Mouse (Mus musculus) liver, embryonic 13.5 days (tissue): Measurements from ENCODE around the gene Foxp3. TPM values are rescaled to one million over a fixed set of nuclear protein-coding genes. Genes with fewer than 3 reads are reported as not detected.

Experiments used
- ATAC-seq: fragments of 200-750 bp; cut with Nextera tagmentation; 2 replicates; pipeline ENCODE4 v1.8.0; 2017; ENCODE audit warnings: low read depth, mild to moderate bottlenecking, moderate number of reproducible peaks, moderate library complexity
- DNase-seq: peaks from one replicate; pipeline ENCODE4 v3.0.0; 2022
- H3K27ac ChIP-seq: fragments of 300-500 bp; sonication (generic); 2 replicates; pipeline ENCODE4 v1.5.1; 2015; ENCODE audit warnings: moderate library complexity, mild to moderate bottlenecking, inconsistent platforms
- H3K27me3 ChIP-seq: fragments of 300-500 bp; sonication (generic); 2 replicates; pipeline ENCODE4 v1.6.1; 2015; ENCODE audit warnings: mild to moderate bottlenecking, inconsistent platforms
- H3K36me3 ChIP-seq: fragments of 300-500 bp; sonication (generic); 2 replicates; pipeline ENCODE4 v1.6.1; 2015; ENCODE audit warnings: mild to moderate bottlenecking, inconsistent platforms
- H3K4me1 ChIP-seq: fragments of 300-500 bp; sonication (generic); replicated peaks from 2 replicates; pipeline ENCODE4 v1.6.1; 2015; ENCODE audit warnings: inconsistent platforms
- H3K4me2 ChIP-seq: fragments of 300-500 bp; sonication (generic); 2 replicates; pipeline ENCODE4 v1.6.1; 2015; ENCODE audit warnings: inconsistent platforms, mild to moderate bottlenecking, moderate library complexity
- H3K4me3 ChIP-seq: fragments of 300-500 bp; sonication (generic); replicated peaks from 2 replicates; pipeline ENCODE4 v1.5.1; 2015; ENCODE audit warnings: mild to moderate bottlenecking, inconsistent platforms
- H3K9ac ChIP-seq: fragments of 300-500 bp; sonication (generic); 2 replicates; pipeline ENCODE4 v1.6.1; 2015; ENCODE audit warnings: mild to moderate bottlenecking, inconsistent platforms
- H3K9me3 ChIP-seq: fragments of 300-500 bp; sonication (generic); replicated peaks from 2 replicates; pipeline ENCODE4 v1.6.1; 2016; ENCODE audit warnings: inconsistent platforms
- WGBS: fragments of 180-500 bp; shearing (Covaris S2); methylation state at CpG from one replicate; pipeline ENCODE4 v1.1.7; 2015; ENCODE audit not compliant: insufficient replicate concordance; 5-methylcytosine and 5-hydroxymethylcytosine counted together
- polyA plus RNA-seq: library from polyadenylated mRNA; unstranded; fragments of >200 nt; fragmentation: Nextera tagmentation; extraction: Ambion mirVana; gene quantifications from 2 replicates; pipeline ENCODE4 v1.2.1, GENCODE M21; 2015

Foxp3 gene
- polyA plus RNA-seq, 1 experiment from 2014 or later: 0.05 TPM

DNA sequence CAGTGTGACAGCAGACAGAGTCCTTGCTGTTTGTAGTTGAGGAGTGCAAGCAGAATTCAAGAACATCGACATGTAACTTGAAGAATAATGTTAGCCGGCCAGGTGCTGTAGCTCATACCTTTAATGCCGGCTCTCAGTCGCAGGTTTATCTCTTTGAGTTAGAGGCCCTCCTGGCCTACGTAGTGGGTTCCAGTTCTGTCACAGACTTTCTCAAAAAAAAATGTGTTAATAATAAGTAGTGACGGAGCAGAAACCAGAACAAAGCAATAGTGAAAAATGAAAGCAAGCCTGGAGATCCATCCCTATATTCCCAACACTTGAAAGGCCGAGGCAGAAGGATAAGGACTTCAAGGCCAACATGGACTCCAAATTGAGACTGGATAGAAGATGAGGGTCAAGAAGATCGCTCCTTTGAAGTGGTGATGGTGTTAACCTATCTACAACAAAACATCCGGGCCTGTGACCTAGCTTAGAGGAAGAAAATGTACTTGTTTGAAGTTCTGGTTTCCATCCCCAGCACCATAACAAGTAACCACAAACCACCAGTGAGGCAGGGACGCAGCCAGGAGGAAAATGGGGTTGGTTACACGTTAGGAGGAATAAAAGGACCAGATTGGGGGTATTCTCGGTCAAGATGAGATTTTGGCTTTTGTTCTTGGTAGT lies 44.6 kb downstream of the Foxp3 start:
- Histone ChIP-seq H3K4me2 (no peak overlapping the region), H3K4me1 (no peaks in the 10 kb centered on the region), H3K36me3 (no peaks in the 10 kb centered on the region), H3K27ac (no peak overlapping the region), H3K4me3 (no peak overlapping the region), H3K27me3 (no peaks in the 10 kb centered on the region), H3K9ac (no peak overlapping the region), H3K9me3 (no peaks in the 10 kb centered on the region)
- no peak for DNase-seq
- WGBS: 54% methylated on average over 12 of the region's 12 CpGs
- ATAC-seq: no peak

GRCm38 (mm10) chrX:7632560-7632959 lies 59.1 kb downstream of the Foxp3 start:
- no peak for DNase-seq
- H3K36me3 ChIP-seq: no peaks in the 10 kb centered on the region
- H3K4me1 ChIP-seq: no peaks in the 10 kb centered on the region
- H3K9me3 ChIP-seq: no peaks in the 10 kb centered on the region
- no peaks in the 10 kb centered on the region for H3K27me3 ChIP-seq
- H3K4me2 ChIP-seq: no peak overlapping the region
- no peak overlapping the region for H3K4me3 ChIP-seq
- H3K9ac ChIP-seq: no peak overlapping the region
- no peak overlapping the region for H3K27ac ChIP-seq
- 67% methylated on average over 6 of the region's 6 CpGs for whole genome bisulfite sequencing
- no peak for ATAC-seq

DNA sequence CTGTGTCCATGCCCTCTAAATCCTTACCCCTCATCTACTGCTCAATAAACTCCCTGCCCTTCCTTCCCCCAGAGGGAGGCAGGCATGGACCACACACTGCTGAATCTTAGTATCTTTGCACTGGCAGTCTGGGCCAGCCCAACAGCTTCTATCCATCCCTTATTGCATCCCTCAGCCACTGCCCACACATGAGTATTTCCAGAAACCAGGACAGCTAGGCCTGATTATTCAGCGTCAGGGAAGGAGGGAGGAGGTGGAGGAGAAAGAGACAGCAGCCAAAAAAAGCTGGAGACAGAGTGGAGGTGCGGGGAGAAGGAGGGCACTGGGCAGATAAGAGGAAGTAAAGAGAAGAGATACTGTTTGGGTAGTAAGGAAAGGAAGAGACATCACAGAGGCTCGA lies 61.7 kb downstream of the Foxp3 start:
- no peak overlapping the region for H3K4me2 ChIP-seq
- H3K4me1 ChIP-seq: peaks cover 12% of the 10 kb centered on the region
- H3K36me3 ChIP-seq: no peaks in the 10 kb centered on the region
- DNase-seq: no peak
- H3K4me3 ChIP-seq: no peak overlapping the region
- no peak overlapping the region for H3K9ac ChIP-seq
- 26% methylated on average over 3 of the region's 3 CpGs for WGBS
- ATAC-seq: no peak
- no peak overlapping the region for H3K27ac ChIP-seq
- H3K9me3 ChIP-seq: no peaks in the 10 kb centered on the region
- H3K27me3 ChIP-seq: peaks cover 13% of the 10 kb centered on the region

- Histone ChIP-seq H3K27ac (no peak within 1 kb of the TSS), H3K9ac (peak within 1 kb of the TSS; percentile 37; the same call in 1 of the 2 replicates), H3K9me3 (no peaks in the 10 kb centered on the region), H3K4me1 (peaks cover 19% of the 10 kb centered on the region), H3K4me3 (peak within 1 kb of the TSS; percentile 37), H3K36me3 (no peaks in the 10 kb centered on the region), H3K4me2 (peak within 1 kb of the TSS; percentile 60), H3K27me3 (peaks cover 20% of the 10 kb centered on the region)
- 19% methylated on average over 41 of the region's 42 CpGs for WGBS
- ATAC-seq (peak; percentile 89), DNase-seq (peak; percentile 80)
These were observed 65.1 kb downstream of the Foxp3 start, which contains the start of gene Syp for GRCm38 (mm10) chrX:7638401-7639091. TSS of gene Syp (plus strand) at chrX:7638471.

DNA sequence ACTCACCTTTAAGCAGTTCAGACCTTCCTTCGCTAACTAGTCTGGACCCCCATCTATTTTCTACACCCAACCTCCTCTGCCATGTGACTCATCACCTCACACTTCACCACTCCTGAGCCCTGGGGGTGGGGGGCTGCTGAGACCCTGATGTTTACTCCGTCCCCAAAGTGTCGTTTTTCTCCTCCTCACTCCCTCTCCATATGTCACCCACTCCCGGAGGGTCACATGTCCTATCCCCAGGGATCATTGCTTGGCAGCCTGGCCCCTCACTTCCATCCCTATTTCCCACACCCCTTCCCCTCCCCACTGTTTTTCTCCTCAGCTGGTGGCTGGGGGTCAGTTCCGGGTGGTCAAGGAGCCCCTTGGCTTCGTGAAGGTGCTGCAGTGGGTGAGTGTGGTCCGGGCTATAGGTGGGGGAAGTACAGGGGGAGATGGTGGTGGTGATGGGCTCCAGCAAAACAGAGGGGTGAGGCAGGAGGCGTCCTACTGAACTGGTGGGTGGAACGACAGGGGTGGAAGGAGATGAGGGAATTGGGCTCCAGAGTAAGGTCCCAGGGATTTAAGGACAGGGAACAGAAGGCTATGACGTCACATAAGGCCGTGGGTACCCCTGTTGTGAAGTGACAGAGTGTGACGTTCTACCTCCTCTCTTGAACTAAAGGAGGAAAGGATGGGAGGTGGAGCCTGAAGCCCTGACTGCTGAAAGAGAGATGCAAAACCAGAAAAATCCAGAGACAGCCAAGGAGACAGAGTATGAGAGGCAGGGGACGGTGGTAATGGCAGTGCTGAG lies 66.3 kb downstream of the Foxp3 start:
- Histone ChIP-seq H3K4me2 (no peak overlapping the region), H3K9me3 (no peaks in the 10 kb centered on the region)

DNA sequence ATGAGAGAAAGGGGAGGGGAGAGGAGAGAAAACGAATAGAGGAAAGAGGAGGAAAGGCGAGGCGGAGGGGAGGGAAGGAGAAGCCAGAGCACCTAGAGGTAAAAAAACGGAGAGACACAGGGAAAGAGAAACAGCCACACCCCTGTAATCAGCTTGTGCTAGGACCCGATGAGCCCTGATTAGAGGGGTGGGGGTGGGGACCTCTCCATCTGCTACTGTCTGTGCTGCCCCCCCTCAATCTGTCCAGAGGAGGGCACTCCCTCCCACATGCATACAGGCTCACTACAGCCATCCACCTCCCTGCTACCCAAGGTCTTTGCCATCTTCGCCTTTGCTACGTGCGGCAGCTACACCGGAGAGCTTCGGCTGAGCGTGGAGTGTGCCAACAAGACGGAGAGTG lies 67.3 kb downstream of the Foxp3 start:
- Histone ChIP-seq H3K9me3 (no peaks in the 10 kb centered on the region), H3K4me2 (peak overlapping the region; percentile 23; the same call in 1 of the 2 replicates), H3K4me3 (no peak overlapping the region), H3K27me3 (peaks cover 20% of the 10 kb centered on the region), H3K27ac (no peak overlapping the region), H3K4me1 (peaks cover 19% of the 10 kb centered on the region), H3K9ac (no peak overlapping the region), H3K36me3 (no peaks in the 10 kb centered on the region)
- WGBS: 34% methylated on average over 12 of the region's 12 CpGs
- ATAC-seq (peak; percentile 57), DNase-seq (no peak)

More for the DNA sequence above, 66.3 kb downstream of the Foxp3 start:
- DNase-seq (no peak), ATAC-seq (no peak)
- H3K4me1 ChIP-seq: peaks cover 19% of the 10 kb centered on the region
- H3K4me3 ChIP-seq: no peak overlapping the region
- no peaks in the 10 kb centered on the region for H3K36me3 ChIP-seq
- H3K27me3 ChIP-seq: peaks cover 20% of the 10 kb centered on the region
- no peak overlapping the region for H3K9ac ChIP-seq
- no peak overlapping the region for H3K27ac ChIP-seq
- 13% methylated on average over 13 of the region's 13 CpGs for WGBS

Other genes starting within 250 kb of the Foxp3 start
- 0.03 and 0.10 TPM in 2 replicates for gene Usp27x, start 197.8 kb upstream of the Foxp3 start, polyA plus RNA-seq
- gene Ppp1r3f, start 639 bp downstream of the Foxp3 start, polyA plus RNA-seq: 0.17 and 0.37 TPM in 2 replicates
- 22.3 and 23.4 TPM in 2 replicates for gene Ccdc22, start 31.9 kb downstream of the Foxp3 start, polyA plus RNA-seq
- 0.10 TPM in 1 of 2 replicates, not detected in the other for gene Cacna1f, start 33.4 kb downstream of the Foxp3 start, polyA plus RNA-seq
- 0.34 and 0.55 TPM in 2 replicates for gene Syp, start 64.8 kb downstream of the Foxp3 start, polyA plus RNA-seq
- 0.86 and 0.95 TPM in 2 replicates for gene Prickle3, start 83.6 kb downstream of the Foxp3 start, polyA plus RNA-seq
- 28.2 and 32.5 TPM in 2 replicates for gene Plp2, start 97.7 kb downstream of the Foxp3 start, polyA plus RNA-seq
- gene Magix, start 107.6 kb downstream of the Foxp3 start, polyA plus RNA-seq: not detected in 2 replicates
- 15.0 and 17.7 TPM in 2 replicates for gene Gpkow, start 123.5 kb downstream of the Foxp3 start, polyA plus RNA-seq
- gene Wdr45, start 140.7 kb downstream of the Foxp3 start, polyA plus RNA-seq: 13.3 and 15.2 TPM in 2 replicates
- 0.25 TPM in 1 of 2 replicates, not detected in the other for gene Gm45208, start 148.6 kb downstream of the Foxp3 start, polyA plus RNA-seq
- 8.3 and 9.1 TPM in 2 replicates for gene Praf2, start 154.8 kb downstream of the Foxp3 start, polyA plus RNA-seq
- 1.7 TPM in 2 replicates for gene Ccdc120, start 177.3 kb downstream of the Foxp3 start, polyA plus RNA-seq
- 8.9 and 10.1 TPM in 2 replicates for gene Tfe3, start 188.9 kb downstream of the Foxp3 start, polyA plus RNA-seq
- gene Gripap1, start 216.1 kb downstream of the Foxp3 start, polyA plus RNA-seq: 30.6 and 32.3 TPM in 2 replicates
- gene Kcnd1, start 248.6 kb downstream of the Foxp3 start, polyA plus RNA-seq: 0.13 and 0.34 TPM in 2 replicates